Mouse (Mus musculus) hindbrain, postnatal 0 days (tissue): Measurements from ENCODE around the gene Abca2. TPM values are rescaled to one million over a fixed set of nuclear protein-coding genes. Genes with fewer than 3 reads are reported as not detected.

ENCODE experiments used
- ATAC-seq: fragments of 200-750 bp; cut with Nextera tagmentation; 2 replicates; pipeline ENCODE4 v1.8.0; 2017; ENCODE audit warnings: mild to moderate bottlenecking, moderate TSS enrichment, moderate library complexity
- DNase-seq: peaks from one replicate; pipeline ENCODE4 v3.0.0-alpha.2; 2015; ENCODE audit warnings: low spot score
- H3K27ac ChIP-seq: fragments of 300-500 bp; sonication (generic); 2 replicates; pipeline ENCODE4 v1.5.1; 2014; ENCODE audit warnings: mild to moderate bottlenecking
- H3K27me3 ChIP-seq: fragments of 300-500 bp; sonication (generic); 2 replicates; pipeline ENCODE4 v1.6.1; 2014; ENCODE audit warnings: low read length, mixed read lengths; ENCODE audit not compliant: insufficient read depth
- H3K36me3 ChIP-seq: fragments of 300-500 bp; sonication (generic); 2 replicates; pipeline ENCODE4 v1.6.1; 2014; ENCODE audit warnings: low read length, mixed read lengths; ENCODE audit not compliant: insufficient read depth
- H3K4me1 ChIP-seq: fragments of 300-500 bp; sonication (generic); 2 replicates; pipeline ENCODE4 v1.6.1; 2014; ENCODE audit warnings: antibody characterized with exemption, low read length, mixed read lengths; ENCODE audit not compliant: insufficient read depth
- H3K4me2 ChIP-seq: fragments of 300-500 bp; sonication (generic); 2 replicates; pipeline ENCODE4 v1.6.1; 2014; ENCODE audit warnings: low read depth, mild to moderate bottlenecking, low read length, moderate library complexity, mixed read lengths
- H3K4me3 ChIP-seq: fragments of 300-500 bp; sonication (generic); 2 replicates; pipeline ENCODE4 v1.5.1; 2014; ENCODE audit warnings: low read length
- H3K9ac ChIP-seq: fragments of 300-500 bp; sonication (generic); replicated peaks from 2 replicates; pipeline ENCODE4 v1.6.1; 2014; ENCODE audit warnings: mild to moderate bottlenecking, low read length, moderate library complexity, mixed read lengths
- H3K9me3 ChIP-seq: fragments of 300-500 bp; sonication (generic); 2 replicates; pipeline ENCODE4 v1.6.1; 2016; ENCODE audit warnings: low read length, mixed read lengths
- CTCF ChIP-seq: IDR thresholded peaks from 2 replicates; pipeline ENCODE4 v1.5.1; 2016; ENCODE audit warnings: antibody characterized with exemption, control low read depth, low read depth
- WGBS: fragments of 180-500 bp; shearing (Covaris S2); extraction: QIAGEN DNeasy Blood & Tissue Kit; methylation state at CpG from one replicate; pipeline ENCODE4 v1.1.7; 2014; 5-methylcytosine and 5-hydroxymethylcytosine counted together
- microRNA-seq, 2 experiments: library from miRNA; unstranded; fragments of <30 nt; microRNA quantifications; one replicate each; pipeline ENCODE4; 2016
- polyA plus RNA-seq: library from polyadenylated mRNA; unstranded; fragments of >200 nt; fragmentation: Nextera tagmentation; extraction: Ambion mirVana; gene quantifications from 2 replicates; pipeline ENCODE4 v1.2.1, GENCODE M21; 2015
- total RNA-seq: library from RNA; depleted of rRNA; stranded (reverse); fragments of >200 nt; gene quantifications from 2 replicates; pipeline ENCODE4 v1.2.3, GENCODE M21; 2014; rRNA removed

Abca2 gene
- total and polyA plus RNA-seq, 2 experiments from 2014 or later = 12.5 to 84.6 TPM

DNA sequence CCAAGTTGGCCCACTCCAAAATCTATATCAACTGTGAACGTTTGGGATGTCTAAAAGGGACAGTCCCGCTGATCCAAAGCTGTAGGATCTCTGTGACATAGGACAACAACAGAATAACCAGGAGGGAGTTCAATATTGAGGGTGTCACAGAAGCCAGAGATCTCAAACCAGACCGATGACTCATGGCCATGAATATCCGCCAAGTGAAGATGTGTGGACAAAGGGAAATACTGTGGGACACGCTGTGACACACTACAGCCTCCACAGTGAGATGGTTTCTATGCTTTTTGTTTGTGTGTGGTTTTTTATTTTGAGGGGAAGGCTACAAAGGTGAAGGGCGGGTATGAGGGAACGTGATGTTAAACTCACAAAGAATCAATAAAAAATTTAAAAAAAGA is 60.2 kb downstream of the Abca2 start:
- Histone ChIP-seq H3K4me2 (no peak overlapping the region), H3K4me3 (no peak overlapping the region), H3K36me3 (no peaks in the 10 kb centered on the region), H3K9me3 (no peaks in the 10 kb centered on the region), H3K4me1 (no peaks in the 10 kb centered on the region), H3K9ac (no peak overlapping the region), H3K27me3 (no peaks in the 10 kb centered on the region), H3K27ac (no peak overlapping the region)
- 80% methylated on average over 7 of the region's 7 CpGs for WGBS
- DNase-seq (no peak), ATAC-seq (no peak)
- no peak for TF ChIP-seq CTCF

DNA sequence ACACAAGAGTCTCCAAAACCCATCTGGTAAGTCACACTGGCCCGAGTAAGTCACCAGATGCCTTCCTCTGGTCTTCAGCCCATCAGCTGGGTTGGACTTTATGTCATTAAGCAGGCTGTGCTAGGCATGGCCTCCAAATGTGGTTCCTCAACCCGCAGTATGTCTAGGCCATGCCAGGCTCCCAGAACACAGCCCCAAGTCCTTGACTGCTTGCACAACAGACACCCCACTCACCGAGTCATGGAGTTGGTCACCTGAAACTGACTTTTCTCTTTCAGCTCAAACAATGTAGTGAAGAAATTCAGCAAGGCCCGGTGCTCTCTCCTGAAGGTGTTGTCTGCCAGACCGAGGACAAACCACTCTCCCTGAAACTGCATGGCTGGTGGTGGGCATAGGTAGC is 64.5 kb downstream of the Abca2 start:
- no peaks in the 10 kb centered on the region for H3K9me3 ChIP-seq
- H3K9ac ChIP-seq = no peak overlapping the region
- no peaks in the 10 kb centered on the region for H3K36me3 ChIP-seq
- no peak overlapping the region for H3K27ac ChIP-seq
- no peak for ATAC-seq
- H3K4me3 ChIP-seq = no peak overlapping the region
- no peaks in the 10 kb centered on the region for H3K4me1 ChIP-seq
- no peaks in the 10 kb centered on the region for H3K27me3 ChIP-seq
- no peak for DNase-seq
- no peak overlapping the region for H3K4me2 ChIP-seq
- 84% methylated on average over 5 of the region's 5 CpGs for WGBS
- no peak for TF ChIP-seq CTCF

DNA sequence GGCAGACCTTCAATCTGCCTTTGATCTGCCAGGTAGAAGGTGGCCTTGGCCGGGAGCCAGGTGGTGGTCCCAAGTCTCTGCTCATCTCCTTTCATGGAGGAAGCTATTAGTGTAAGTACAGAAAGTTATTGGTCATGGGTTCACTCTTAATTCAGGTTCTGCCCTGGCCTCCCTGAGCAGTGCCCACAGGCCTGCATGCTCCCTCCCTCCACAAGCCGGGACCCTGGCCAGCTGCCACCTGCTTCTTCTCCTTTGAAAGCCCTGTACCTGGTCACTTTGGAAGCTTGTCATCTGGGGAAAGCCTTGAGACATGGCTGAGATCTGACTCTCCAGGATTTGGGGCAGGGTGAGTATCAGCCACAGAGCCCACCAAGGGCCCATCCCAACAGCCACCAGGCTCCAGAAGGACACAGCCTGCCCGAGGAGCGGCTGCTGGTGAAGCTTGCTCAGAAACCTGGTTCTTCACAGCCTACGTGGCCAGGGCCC is 65.0 kb downstream of the Abca2 start, which contains the start of gene Lcn12:
Lcn12 (minus strand) TSS at position 436 of the 486 bp plus-strand sequence.
- ATAC-seq = no peak
- H3K4me3 ChIP-seq = no peak within 1 kb of the TSS
- H3K4me2 ChIP-seq = no peak within 1 kb of the TSS
- no peak within 1 kb of the TSS for H3K9ac ChIP-seq
- 89% methylated on average over 5 of the region's 5 CpGs for WGBS
- H3K4me1 ChIP-seq = no peaks in the 10 kb centered on the region
- H3K36me3 ChIP-seq = no peaks in the 10 kb centered on the region
- H3K9me3 ChIP-seq = no peaks in the 10 kb centered on the region
- no peak for DNase-seq
- no peak within 1 kb of the TSS for H3K27ac ChIP-seq
- no peaks in the 10 kb centered on the region for H3K27me3 ChIP-seq
- TF ChIP-seq CTCF = no peak

DNA sequence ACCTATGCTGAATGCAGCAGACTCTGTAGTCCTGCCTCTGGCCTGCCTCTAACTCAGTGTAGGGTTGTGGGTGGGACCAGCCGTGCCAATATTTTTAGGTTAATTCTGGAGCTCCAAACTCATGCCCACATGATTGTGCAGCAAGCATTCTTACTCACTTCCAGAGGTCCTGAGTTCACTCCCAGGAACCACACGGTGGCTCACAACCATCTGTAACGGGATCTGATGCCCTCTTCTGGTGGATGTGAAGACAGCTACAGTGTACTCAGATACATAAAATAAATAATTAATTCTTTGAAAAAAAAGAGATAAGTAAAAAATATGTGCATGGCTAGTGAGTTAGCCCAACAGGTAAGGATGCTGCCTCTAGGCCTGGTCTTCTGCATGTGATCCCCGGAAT is 68.0 kb downstream of the Abca2 start:
- no peaks in the 10 kb centered on the region for H3K27me3 ChIP-seq
- DNase-seq = peak; percentile 58
- no peak overlapping the region for H3K4me2 ChIP-seq
- TF ChIP-seq CTCF = peak; percentile 72
- H3K9me3 ChIP-seq = no peaks in the 10 kb centered on the region
- 41% methylated on average over 4 of the region's 4 CpGs for WGBS
- no peak overlapping the region for H3K4me3 ChIP-seq
- H3K4me1 ChIP-seq = peaks cover 8% of the 10 kb centered on the region
- H3K27ac ChIP-seq = no peak overlapping the region
- ATAC-seq = no peak
- H3K9ac ChIP-seq = no peak overlapping the region
- H3K36me3 ChIP-seq = no peaks in the 10 kb centered on the region

Small RNAs within 50 kb of the gene (microRNA-seq; reads per million reads assigned to microRNA genes)
- gene Mir3087 = 1.1 to 1.9 reads per million in 2 experiments

Other genes with a start within 250 kb of the Abca2 start
Only the 30 nearest of the 43 such genes appear.
- 156 and 170 TPM in 2 replicates for gene Rnf208, start 186.4 kb upstream of the Abca2 start, total RNA-seq
- gene Rnf208, start 186.4 kb upstream of the Abca2 start, polyA plus RNA-seq = 197 and 219 TPM in 2 replicates
- gene Cysrt1, start 186.3 kb upstream of the Abca2 start, total RNA-seq = 0.47 TPM in 1 of 2 replicates, not detected in the other
- 0.24 and 0.44 TPM in 2 replicates for gene Cysrt1, start 186.3 kb upstream of the Abca2 start, polyA plus RNA-seq
- 8.7 and 9.7 TPM in 2 replicates for gene AL732309.1, start 181.8 kb upstream of the Abca2 start, total RNA-seq
- 2.3 and 2.6 TPM in 2 replicates for gene AL732309.1, start 181.8 kb upstream of the Abca2 start, polyA plus RNA-seq
- 56.2 and 57.9 TPM in 2 replicates for gene Tmem203, start 173.3 kb upstream of the Abca2 start, total RNA-seq
- gene Tmem203, start 173.3 kb upstream of the Abca2 start, polyA plus RNA-seq = 26.7 and 29.7 TPM in 2 replicates
- 39.1 and 45.6 TPM in 2 replicates for gene Tprn, start 166.1 kb upstream of the Abca2 start, total RNA-seq
- gene Tprn, start 166.1 kb upstream of the Abca2 start, polyA plus RNA-seq = 30.0 and 31.1 TPM in 2 replicates
- 84.5 and 120 TPM in 2 replicates for gene Ssna1, start 156.3 kb upstream of the Abca2 start, total RNA-seq
- gene Ssna1, start 156.3 kb upstream of the Abca2 start, polyA plus RNA-seq = 159 and 165 TPM in 2 replicates
- 26.1 and 46.7 TPM in 2 replicates for gene Anapc2, start 156.2 kb upstream of the Abca2 start, total RNA-seq
- gene Anapc2, start 156.2 kb upstream of the Abca2 start, polyA plus RNA-seq = 101 and 105 TPM in 2 replicates
- gene Tmem210, start 140.6 kb upstream of the Abca2 start, total RNA-seq = not detected in 2 replicates
- gene Tmem210, start 140.6 kb upstream of the Abca2 start, polyA plus RNA-seq = not detected in 2 replicates
- 1.0 TPM in 1 of 2 replicates, not detected in the other for gene Lrrc26, start 138.8 kb upstream of the Abca2 start, total RNA-seq
- gene Lrrc26, start 138.8 kb upstream of the Abca2 start, polyA plus RNA-seq = 0.20 and 0.44 TPM in 2 replicates
- gene Grin1, start 109.5 kb upstream of the Abca2 start, total RNA-seq = 146 and 156 TPM in 2 replicates
- 69.5 and 75.7 TPM in 2 replicates for gene Grin1, start 109.5 kb upstream of the Abca2 start, polyA plus RNA-seq
- gene Man1b1, start 96.4 kb upstream of the Abca2 start, total RNA-seq = 52.6 and 67.9 TPM in 2 replicates
- 46.7 and 49.7 TPM in 2 replicates for gene Man1b1, start 96.4 kb upstream of the Abca2 start, polyA plus RNA-seq
- 19.0 and 30.0 TPM in 2 replicates for gene Dpp7, start 72.3 kb upstream of the Abca2 start, total RNA-seq
- gene Dpp7, start 72.3 kb upstream of the Abca2 start, polyA plus RNA-seq = 24.7 and 27.8 TPM in 2 replicates
- gene Uap1l1, start 63.0 kb upstream of the Abca2 start, total RNA-seq = 5.8 and 7.5 TPM in 2 replicates
- gene Uap1l1, start 63.0 kb upstream of the Abca2 start, polyA plus RNA-seq = 15.6 and 18.5 TPM in 2 replicates
- 38.1 and 40.2 TPM in 2 replicates for gene Sapcd2, start 56.4 kb upstream of the Abca2 start, total RNA-seq
- 20.2 and 22.0 TPM in 2 replicates for gene Sapcd2, start 56.4 kb upstream of the Abca2 start, polyA plus RNA-seq
- 8.4 and 12.9 TPM in 2 replicates for gene Entpd2, start 32.8 kb upstream of the Abca2 start, total RNA-seq
- gene Entpd2, start 32.8 kb upstream of the Abca2 start, polyA plus RNA-seq = 10.8 and 12.3 TPM in 2 replicates
- 249 and 289 TPM in 2 replicates for gene Npdc1, start 29.4 kb upstream of the Abca2 start, total RNA-seq
- gene Npdc1, start 29.4 kb upstream of the Abca2 start, polyA plus RNA-seq = 416 and 422 TPM in 2 replicates
- gene Fut7, start 5.4 kb upstream of the Abca2 start, total RNA-seq = 1.0 TPM in 1 of 2 replicates, not detected in the other
- 0.18 and 0.20 TPM in 2 replicates for gene Fut7, start 5.4 kb upstream of the Abca2 start, polyA plus RNA-seq
- gene Clic3, start 28.1 kb downstream of the Abca2 start, total RNA-seq = 0.97 and 3.9 TPM in 2 replicates
- 4.1 and 4.8 TPM in 2 replicates for gene Clic3, start 28.1 kb downstream of the Abca2 start, polyA plus RNA-seq
- gene Paxx, start 32.4 kb downstream of the Abca2 start, total RNA-seq = 183 and 187 TPM in 2 replicates
- gene Paxx, start 32.4 kb downstream of the Abca2 start, polyA plus RNA-seq = 141 and 145 TPM in 2 replicates
- gene Ptgds, start 41.3 kb downstream of the Abca2 start, total RNA-seq = 1,517 and 2,498 TPM in 2 replicates
- gene Ptgds, start 41.3 kb downstream of the Abca2 start, polyA plus RNA-seq = 2,872 and 3,193 TPM in 2 replicates
- not detected in 2 replicates for gene Lcn12, start 65.2 kb downstream of the Abca2 start, total RNA-seq
- gene Lcn12, start 65.2 kb downstream of the Abca2 start, polyA plus RNA-seq = not detected in 2 replicates
- gene Fbxw5, start 72.0 kb downstream of the Abca2 start, total RNA-seq = 140 and 175 TPM in 2 replicates
- gene Fbxw5, start 72.0 kb downstream of the Abca2 start, polyA plus RNA-seq = 93.4 and 102 TPM in 2 replicates
- gene C8g, start 73.0 kb downstream of the Abca2 start, total RNA-seq = 0.58 and 0.68 TPM in 2 replicates
- gene C8g, start 73.0 kb downstream of the Abca2 start, polyA plus RNA-seq = 6.5 and 8.0 TPM in 2 replicates
- gene Traf2, start 118.2 kb downstream of the Abca2 start, total RNA-seq = 10.0 and 11.4 TPM in 2 replicates
- 9.2 and 9.3 TPM in 2 replicates for gene Traf2, start 118.2 kb downstream of the Abca2 start, polyA plus RNA-seq
- 159 and 274 TPM in 2 replicates for gene Edf1, start 129.1 kb downstream of the Abca2 start, total RNA-seq
- gene Edf1, start 129.1 kb downstream of the Abca2 start, polyA plus RNA-seq = 394 and 413 TPM in 2 replicates
- 1.2 and 2.5 TPM in 2 replicates for gene Mamdc4, start 146.1 kb downstream of the Abca2 start, total RNA-seq
- 1.2 and 2.0 TPM in 2 replicates for gene Mamdc4, start 146.1 kb downstream of the Abca2 start, polyA plus RNA-seq
- gene Phpt1, start 146.5 kb downstream of the Abca2 start, total RNA-seq = 35.4 and 48.2 TPM in 2 replicates
- 232 and 242 TPM in 2 replicates for gene Phpt1, start 146.5 kb downstream of the Abca2 start, polyA plus RNA-seq
- 22.4 and 29.1 TPM in 2 replicates for gene Ajm1, start 153.1 kb downstream of the Abca2 start, total RNA-seq
- 18.8 and 19.8 TPM in 2 replicates for gene Ajm1, start 153.1 kb downstream of the Abca2 start, polyA plus RNA-seq
- gene Rabl6, start 179.8 kb downstream of the Abca2 start, total RNA-seq = 71.8 and 74.9 TPM in 2 replicates
- gene Rabl6, start 179.8 kb downstream of the Abca2 start, polyA plus RNA-seq = 53.0 and 62.4 TPM in 2 replicates
- gene Ccdc183, start 189.0 kb downstream of the Abca2 start, total RNA-seq = not detected in 2 replicates
- gene Ccdc183, start 189.0 kb downstream of the Abca2 start, polyA plus RNA-seq = 0.35 and 0.48 TPM in 2 replicates